Mouse (Mus musculus) G1E-ER4 (cell line): ENCODE results near the gene Serinc2. TPM values are rescaled to one million over a fixed set of nuclear protein-coding genes. Genes with fewer than 3 reads are reported as not detected.

Experiments used
- GATA1 ChIP-seq: IDR thresholded peaks from one replicate; pipeline ENCODE4 v1.8.0; 2012; ENCODE audit warnings: low read length, inconsistent platforms
- polyA plus RNA-seq: library from polyadenylated mRNA; stranded (reverse); fragments of >175 nt; gene quantifications from 2 replicates; pipeline ENCODE4 v1.2.3, GENCODE M21; 2012

The Serinc2 gene
- polyA plus RNA-seq, 1 experiment = 0.09 TPM

- TF ChIP-seq GATA1 = no peak
Observed at GRCm38 (mm10) chr4:130306796-130307630, 28.0 kb upstream of the Serinc2 start.

DNA sequence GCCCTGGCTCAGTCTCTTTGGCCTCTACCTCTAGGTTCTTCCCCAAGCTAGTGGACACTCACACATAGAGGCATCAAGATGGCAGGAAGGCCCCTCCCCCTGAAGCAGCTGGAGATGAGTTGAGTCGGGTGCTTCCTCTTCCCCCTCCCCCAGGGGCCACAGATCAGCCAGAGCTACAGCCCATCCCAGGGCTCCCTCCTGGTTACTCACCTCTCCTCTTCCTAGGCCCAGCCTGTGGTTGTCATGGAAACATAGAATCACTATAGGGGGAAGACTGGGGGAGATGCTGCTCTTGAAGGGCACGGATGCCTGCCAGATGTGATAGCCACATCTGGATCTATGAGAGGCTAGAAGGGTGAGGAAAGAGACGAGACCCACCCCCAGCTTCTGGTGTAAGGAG lies 25.7 kb upstream of the Serinc2 start:
- TF ChIP-seq GATA1 = no peak

DNA sequence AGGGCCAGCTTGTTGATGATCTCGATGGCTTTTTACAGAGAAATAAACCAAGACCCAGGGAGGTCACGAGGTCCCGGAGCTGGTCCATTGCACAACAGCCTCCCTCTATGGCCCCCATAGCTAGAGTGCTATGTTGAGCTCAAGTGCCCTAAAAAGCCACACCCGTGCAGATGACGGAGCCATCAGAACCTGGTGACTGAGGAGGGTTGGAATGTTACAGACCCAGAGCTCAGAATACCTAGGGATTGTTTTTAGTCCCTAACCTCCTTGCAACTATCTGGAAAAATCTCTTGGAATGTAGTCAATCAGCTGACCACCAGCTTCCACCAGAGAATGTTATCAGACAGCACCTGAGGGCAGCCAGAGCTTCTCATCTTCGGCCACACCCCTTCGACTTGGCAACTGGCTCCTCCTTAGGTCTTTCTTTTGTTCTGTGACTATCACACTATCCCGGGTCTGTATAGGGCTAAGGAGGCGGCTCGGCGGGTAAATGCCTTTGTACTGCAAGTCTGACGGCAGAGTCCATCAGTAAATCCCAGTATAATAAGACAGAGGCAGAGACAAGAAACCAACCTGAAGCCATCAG lies 23.4 kb upstream of the Serinc2 start:
- TF ChIP-seq GATA1 = no peak

- TF ChIP-seq GATA1 = no peak
Observed at GRCm38 (mm10) chr4:130299629-130300018, 20.6 kb upstream of the Serinc2 start.

DNA sequence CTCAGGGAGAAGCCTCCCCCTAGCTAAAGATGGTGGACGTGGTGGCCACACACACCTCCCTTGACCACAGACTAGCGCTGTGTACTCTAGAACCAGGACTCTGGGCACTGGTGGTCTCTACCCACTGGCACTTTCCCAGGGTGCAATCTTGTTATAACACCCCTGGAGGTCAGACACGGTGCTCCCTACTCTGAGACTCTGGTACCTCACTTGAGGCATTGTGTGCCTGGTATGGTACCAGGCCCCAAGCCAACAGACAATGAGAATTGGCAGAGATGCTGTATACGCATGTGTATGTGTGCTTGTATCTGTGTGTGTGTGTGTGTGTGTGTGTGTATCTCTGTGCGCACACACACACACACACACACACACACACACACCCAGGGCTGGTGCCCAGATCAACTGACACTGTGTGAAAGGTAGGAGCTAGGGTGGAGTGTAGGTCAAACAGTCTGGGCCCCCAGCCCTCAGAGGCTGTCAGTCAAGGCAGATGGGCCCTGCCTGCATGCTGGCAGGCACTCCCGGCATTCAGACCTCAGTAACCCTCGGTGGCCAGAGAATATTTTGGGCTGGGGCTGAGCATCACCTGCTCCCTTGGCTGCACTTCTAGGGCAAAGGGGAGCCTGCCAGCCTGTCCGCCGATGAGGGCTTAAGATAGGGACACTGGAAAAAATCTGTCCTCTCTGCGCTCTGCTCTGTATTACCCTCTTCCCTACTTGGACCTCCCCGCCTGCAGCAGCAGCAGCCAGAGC lies 20.0 kb upstream of the Serinc2 start:
- no peak for TF ChIP-seq GATA1

DNA sequence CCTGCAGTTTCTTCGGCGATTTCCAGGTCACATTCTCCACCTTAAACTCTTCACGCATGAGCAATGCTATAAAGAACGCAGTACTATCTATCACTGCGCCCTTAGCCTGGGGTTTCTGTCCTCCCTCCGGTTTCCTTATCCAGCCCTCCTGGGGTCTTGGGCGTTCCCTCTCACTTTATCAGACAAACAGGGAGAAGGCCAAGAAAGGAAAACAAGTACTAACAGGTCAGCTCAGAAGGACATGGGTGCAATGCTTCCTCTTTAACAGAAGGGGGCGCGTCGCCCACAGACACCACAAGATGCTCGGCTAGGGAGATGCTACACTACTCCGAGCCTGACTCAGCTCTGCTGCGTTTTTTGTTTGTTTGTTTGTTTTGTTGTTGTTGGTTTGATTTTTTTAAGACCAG lies 18.1 kb upstream of the Serinc2 start:
- no peak for TF ChIP-seq GATA1

DNA sequence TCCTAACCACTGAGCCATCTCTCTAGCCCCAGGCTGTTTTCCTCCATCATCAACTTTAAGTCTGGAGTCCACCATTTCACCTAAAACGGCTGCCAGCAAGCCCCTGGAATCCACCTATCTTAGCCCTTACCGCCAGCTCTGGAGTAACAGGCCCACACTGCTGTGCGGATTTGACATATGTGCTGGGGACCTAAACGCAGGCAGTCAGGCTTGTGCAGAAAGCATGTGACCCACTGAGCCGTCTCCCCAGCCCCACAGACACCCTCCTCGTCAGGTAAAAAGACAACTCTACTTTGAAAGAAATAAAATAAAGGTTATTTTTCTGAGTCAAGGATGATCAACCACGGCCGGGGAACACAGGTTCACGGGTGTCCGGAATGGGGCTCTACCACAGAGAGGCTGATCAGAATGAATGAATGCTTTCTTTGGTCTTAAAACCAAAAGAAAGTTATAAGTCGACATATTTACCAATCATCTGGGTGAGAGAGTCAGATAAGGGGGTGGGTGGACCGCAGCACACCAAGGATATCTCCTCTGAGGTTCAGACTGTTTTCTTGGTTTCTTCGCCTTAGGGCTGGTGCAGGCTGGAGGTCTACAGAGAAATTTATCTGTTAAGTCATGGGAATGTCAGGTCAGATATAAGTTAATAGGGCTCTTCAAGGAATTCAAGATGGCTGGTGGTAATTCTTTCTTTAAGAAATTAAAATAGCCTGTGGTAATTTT lies 17.4 kb upstream of the Serinc2 start:
- peak; percentile 73 for TF ChIP-seq GATA1

GRCm38 (mm10) chr4:130295047-130295745 lies 16.2 kb upstream of the Serinc2 start:
- TF ChIP-seq GATA1 = no peak

GRCm38 (mm10) chr4:130294513-130294912 lies 15.5 kb upstream of the Serinc2 start:
- TF ChIP-seq GATA1 = peak; percentile 40

- TF ChIP-seq GATA1 = no peak
Observed at GRCm38 (mm10) chr4:130292271-130292670, 13.3 kb upstream of the Serinc2 start.

DNA sequence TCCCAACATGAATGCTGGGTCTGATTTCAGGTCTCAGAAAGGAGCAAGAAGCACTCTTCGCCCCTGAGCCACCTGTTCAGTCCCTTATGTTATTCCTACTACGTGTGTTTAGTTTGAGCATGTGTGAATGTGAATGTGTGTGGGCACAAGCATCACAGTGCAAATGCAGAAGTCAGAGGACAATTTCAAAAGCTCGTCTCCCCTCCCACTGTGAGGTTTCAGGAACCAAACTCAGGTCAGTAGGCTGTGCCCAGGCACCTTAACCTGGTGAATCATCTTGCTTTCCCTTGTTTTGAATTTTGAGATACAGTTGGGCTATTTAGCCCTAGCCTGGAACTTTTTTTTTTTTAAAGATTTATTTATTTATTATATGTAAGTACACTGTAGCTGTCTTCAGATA lies 10.8 kb upstream of the Serinc2 start:
- TF ChIP-seq GATA1 = no peak

GRCm38 (mm10) chr4:130286531-130286930 lies 7.5 kb upstream of the Serinc2 start:
- no peak for TF ChIP-seq GATA1

GRCm38 (mm10) chr4:130283826-130284225 lies 4.8 kb upstream of the Serinc2 start:
- no peak for TF ChIP-seq GATA1

DNA sequence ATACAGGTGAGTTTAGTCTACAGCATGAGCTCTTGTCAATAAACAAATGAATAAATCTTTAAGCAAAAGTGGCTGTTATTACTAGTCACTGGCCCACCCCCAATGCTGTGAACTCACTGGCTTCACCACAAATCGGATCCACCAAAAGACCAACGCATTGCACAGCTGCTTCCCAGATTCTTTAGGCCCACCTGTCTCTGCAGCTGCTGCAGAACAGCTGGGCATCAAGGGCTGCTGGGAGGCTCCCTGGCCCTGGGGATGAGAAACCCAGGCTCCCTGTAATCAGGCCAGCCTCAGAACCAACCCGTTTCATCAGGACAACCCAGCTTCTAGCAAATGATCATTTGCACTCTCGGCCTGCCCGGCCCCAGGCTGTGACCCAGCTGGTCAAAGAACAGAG lies 3.9 kb upstream of the Serinc2 start:
- TF ChIP-seq GATA1 = no peak

DNA sequence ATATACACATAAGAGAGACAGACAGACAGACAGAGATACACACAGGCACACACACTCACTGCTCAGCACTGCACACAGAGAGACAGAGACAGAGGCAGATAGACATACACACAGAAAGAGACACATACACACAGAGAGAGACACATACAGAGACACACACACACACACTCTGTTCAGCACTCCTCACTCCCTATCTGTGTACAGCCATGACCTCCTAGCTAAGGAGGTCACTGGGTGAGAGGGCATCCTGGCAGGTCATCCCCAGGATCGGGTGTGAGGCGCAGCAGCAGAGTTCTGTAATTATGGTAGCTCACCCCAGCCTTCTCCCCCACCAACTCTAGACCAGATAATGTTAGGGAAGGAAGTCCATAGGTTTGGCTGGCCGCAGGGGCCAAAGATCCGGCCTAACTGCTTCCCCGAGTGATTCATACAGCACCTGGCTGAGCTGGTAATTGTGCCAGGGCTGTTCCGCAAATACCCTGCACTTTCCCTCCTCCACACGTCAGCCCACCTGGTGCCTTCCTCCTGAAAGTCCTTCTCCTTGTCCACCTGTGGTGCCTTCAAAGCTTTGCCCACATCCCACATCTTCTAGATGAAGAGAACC lies 2.3 kb downstream of the Serinc2 start:
- no peak for TF ChIP-seq GATA1
